Mouse (Mus musculus) hindbrain, embryonic 14.5 days (tissue): ENCODE measurements around the gene Akr1b7. TPM values are rescaled to one million over a fixed set of nuclear protein-coding genes. Genes with fewer than 3 reads are reported as not detected.
"Not testable (repeated sequence)": the region's sequence is repeated elsewhere in the genome, so short reads cannot be mapped to it uniquely, and the experiment has no call there.

Experiments
- ATAC-seq: fragments of 200-750 bp; cut with Nextera tagmentation; 2 replicates; pipeline ENCODE4 v1.8.0; 2017; ENCODE audit warnings: moderate number of reproducible peaks, mild to moderate bottlenecking, moderate TSS enrichment, moderate library complexity; ENCODE audit not compliant: low FRiP score
- DNase-seq: peaks from one replicate; pipeline ENCODE4 v3.0.0-alpha.2; 2015; ENCODE audit warnings: low spot score
- H3K27ac ChIP-seq: fragments of 300-500 bp; sonication (generic); 2 replicates; pipeline ENCODE4 v1.5.1; 2014; ENCODE audit warnings: mild to moderate bottlenecking, moderate library complexity
- H3K27me3 ChIP-seq: fragments of 300-500 bp; sonication (generic); 2 replicates; pipeline ENCODE4 v1.6.1; 2014; ENCODE audit warnings: mild to moderate bottlenecking, low read length, mixed read lengths; ENCODE audit not compliant: control insufficient read depth, insufficient read depth
- H3K36me3 ChIP-seq: fragments of 300-500 bp; sonication (generic); replicated peaks from 2 replicates; pipeline ENCODE4 v1.6.1; 2014; ENCODE audit not compliant: control insufficient read depth, insufficient read depth
- H3K4me1 ChIP-seq: fragments of 300-500 bp; sonication (generic); replicated peaks from 2 replicates; pipeline ENCODE4 v1.6.1; 2014; ENCODE audit warnings: antibody characterized with exemption, low read length, mixed read lengths; ENCODE audit not compliant: control insufficient read depth, insufficient read depth
- H3K4me2 ChIP-seq: fragments of 300-500 bp; sonication (generic); replicated peaks from 2 replicates; pipeline ENCODE4 v1.6.1; 2014; ENCODE audit warnings: mild to moderate bottlenecking, moderate library complexity
- H3K4me3 ChIP-seq: fragments of 300-500 bp; sonication (generic); replicated peaks from 2 replicates; pipeline ENCODE4 v1.5.1; 2014; ENCODE audit warnings: mild to moderate bottlenecking, low read length
- H3K9ac ChIP-seq: fragments of 300-500 bp; sonication (generic); 2 replicates; pipeline ENCODE4 v1.6.1; 2014
- H3K9me3 ChIP-seq: fragments of 300-500 bp; sonication (generic); 2 replicates; pipeline ENCODE4 v1.6.1; 2016; ENCODE audit warnings: low read length; ENCODE audit not compliant: control insufficient read depth
- WGBS: fragments of 180-500 bp; shearing (Covaris S2); extraction: QIAGEN DNeasy Blood & Tissue Kit; methylation state at CpG from one replicate; pipeline ENCODE4 v1.1.7; 2014; 5-methylcytosine and 5-hydroxymethylcytosine counted together
- polyA plus RNA-seq: library from polyadenylated mRNA; unstranded; fragments of >200 nt; fragmentation: Nextera tagmentation; extraction: Ambion mirVana; gene quantifications from 2 replicates; pipeline ENCODE4 v1.2.1, GENCODE M21; 2014

The Akr1b7 gene
- polyA plus RNA-seq, 1 experiment from 2014 or later = not detected

DNA sequence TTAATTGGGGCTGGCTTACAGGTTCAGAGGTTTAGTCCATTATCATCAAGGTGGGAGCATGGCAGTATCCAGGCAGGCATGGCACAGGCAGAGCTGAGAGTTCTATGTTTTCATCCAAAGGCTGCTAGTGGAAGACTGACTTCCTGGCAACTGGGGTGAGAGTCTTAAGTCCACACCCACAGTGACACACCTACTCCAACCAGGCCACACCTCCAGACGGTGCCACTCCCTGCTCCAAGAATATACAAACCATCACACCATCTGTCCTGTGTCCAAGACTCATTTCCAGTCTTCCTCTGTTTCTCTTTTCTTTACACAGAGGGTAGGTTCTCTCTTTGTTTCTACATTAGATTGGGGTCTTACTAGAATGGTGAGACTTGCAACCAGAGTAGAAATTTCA is 1.3 kb downstream of the Akr1b7 start:
- H3K27me3 ChIP-seq, H3K36me3 ChIP-seq, H3K9ac ChIP-seq, DNase-seq, H3K9me3 ChIP-seq, H3K4me3 ChIP-seq, ATAC-seq, H3K27ac ChIP-seq, H3K4me1 ChIP-seq, H3K4me2 ChIP-seq: not testable (repeated sequence)
- 76% methylated on average over 1 of the region's 1 CpGs for WGBS

DNA sequence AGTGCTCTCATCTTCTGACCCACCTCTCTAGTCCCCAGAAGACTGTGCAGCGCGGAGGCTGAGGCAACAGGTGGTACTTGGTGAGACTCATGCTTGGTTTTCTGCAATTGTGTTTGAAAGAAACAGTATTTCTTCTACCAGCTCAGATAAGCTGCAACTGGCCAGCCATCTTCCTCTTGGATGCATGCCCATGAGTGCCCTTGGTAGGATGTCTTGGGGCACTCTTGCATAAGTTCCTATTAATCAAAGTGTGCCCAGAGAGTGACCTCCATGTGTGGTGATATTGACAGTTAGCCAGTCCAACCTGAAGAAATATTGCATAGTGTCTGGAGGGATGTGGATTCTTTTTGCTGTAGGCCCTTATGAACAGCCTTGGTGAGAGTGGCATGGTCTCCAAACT is 4.4 kb downstream of the Akr1b7 start:
- H3K27ac ChIP-seq = no peak overlapping the region
- H3K36me3 ChIP-seq = no peaks in the 10 kb centered on the region
- no peaks in the 10 kb centered on the region for H3K27me3 ChIP-seq
- H3K9me3 ChIP-seq = no peaks in the 10 kb centered on the region
- no peaks in the 10 kb centered on the region for H3K4me1 ChIP-seq
- 95% methylated on average over 2 of the region's 2 CpGs for WGBS
- no peak overlapping the region for H3K4me2 ChIP-seq
- DNase-seq = no peak
- no peak overlapping the region for H3K4me3 ChIP-seq
- H3K9ac ChIP-seq = no peak overlapping the region
- no peak for ATAC-seq

DNA sequence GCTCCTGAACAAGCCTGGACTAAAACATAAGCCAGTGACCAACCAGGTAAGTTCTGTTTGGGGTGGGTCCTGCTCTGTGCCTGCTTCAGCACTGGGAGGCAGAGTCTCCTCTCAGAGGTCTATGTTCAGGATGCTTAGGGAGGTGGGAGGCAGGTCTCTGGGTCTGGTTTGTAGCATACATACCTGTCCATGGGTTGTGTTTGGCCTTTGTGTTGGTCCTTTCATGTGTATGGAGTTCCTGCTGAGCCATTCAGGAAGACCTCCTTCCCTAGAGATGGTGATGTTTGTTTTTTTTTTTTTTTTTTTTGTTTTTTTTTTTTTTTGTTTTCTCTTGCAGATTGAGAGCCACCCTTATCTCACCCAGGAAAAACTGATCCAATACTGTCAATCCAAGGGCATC is 6.9 kb downstream of the Akr1b7 start:
- Histone ChIP-seq H3K4me3 (no peak overlapping the region), H3K4me1 (no peaks in the 10 kb centered on the region), H3K27ac (no peak overlapping the region), H3K4me2 (no peak overlapping the region), H3K27me3 (no peaks in the 10 kb centered on the region), H3K9me3 (no peaks in the 10 kb centered on the region), H3K36me3 (no peaks in the 10 kb centered on the region), H3K9ac (no peak overlapping the region)
- no peak for ATAC-seq
- no peak for DNase-seq

DNA sequence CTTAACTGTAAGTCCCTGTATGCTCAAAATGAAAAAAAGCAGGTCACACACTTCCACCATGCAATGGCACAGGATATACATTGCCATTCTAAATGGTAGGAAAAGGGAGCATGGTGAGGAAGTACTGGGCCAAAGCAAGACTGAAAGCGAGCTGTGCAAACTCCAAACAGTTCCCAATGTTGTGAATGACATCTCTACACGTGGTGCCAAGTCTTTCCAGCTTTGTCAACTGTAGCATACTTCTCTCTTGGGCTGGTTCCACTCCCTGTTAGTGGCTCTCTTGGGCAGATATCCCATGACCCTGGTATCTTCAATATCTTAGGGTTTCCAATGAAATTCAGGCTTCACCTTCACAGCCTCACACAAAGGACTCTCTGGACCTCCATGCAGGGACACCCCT is 26.9 kb downstream of the Akr1b7 start:
- Histone ChIP-seq H3K36me3 (no peaks in the 10 kb centered on the region), H3K4me1 (no peaks in the 10 kb centered on the region), H3K27ac (no peak overlapping the region), H3K27me3 (no peaks in the 10 kb centered on the region), H3K9me3 (no peaks in the 10 kb centered on the region), H3K9ac (no peak overlapping the region), H3K4me3 (no peak overlapping the region), H3K4me2 (no peak overlapping the region)
- no peak for ATAC-seq
- no peak for DNase-seq
- 82% methylated on average over 2 of the region's 2 CpGs for WGBS

DNA sequence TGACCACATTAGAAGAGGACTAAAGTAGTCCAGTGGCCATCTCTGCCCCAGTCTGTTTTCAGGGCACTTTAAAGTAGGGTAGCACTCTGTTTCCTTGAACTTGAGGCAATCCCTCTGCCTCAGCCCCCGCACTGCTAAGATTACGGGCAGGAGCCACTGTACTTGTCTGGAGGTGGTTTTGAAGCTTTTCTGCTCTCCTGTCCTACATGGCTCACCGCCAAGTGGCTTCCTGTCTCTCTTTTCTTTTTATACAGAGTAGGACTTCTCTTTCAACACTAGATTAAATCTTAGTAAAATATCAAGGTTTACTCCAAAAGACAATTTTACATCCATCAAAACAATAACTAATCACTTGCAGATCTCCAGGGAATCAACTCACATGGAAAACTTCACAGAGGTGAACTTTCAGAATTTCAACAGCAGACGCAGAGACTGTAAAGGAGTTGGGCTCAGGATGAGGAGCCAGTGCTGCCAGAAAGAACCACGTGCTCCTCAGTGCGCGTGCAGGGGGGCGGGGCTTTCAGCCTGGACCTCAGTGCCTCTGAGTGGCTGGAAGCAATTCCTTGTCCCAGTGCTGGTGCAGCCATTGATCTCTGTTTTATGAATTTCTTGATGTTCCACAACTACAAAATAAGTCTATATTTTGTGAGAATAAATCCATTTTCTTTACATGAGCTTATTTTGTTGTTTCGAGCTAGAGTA is 29.6 kb downstream of the Akr1b7 start:
- no peak overlapping the region for H3K4me2 ChIP-seq
- no peak overlapping the region for H3K9ac ChIP-seq
- 72% methylated on average over 9 of the region's 9 CpGs for WGBS
- ATAC-seq = no peak
- no peaks in the 10 kb centered on the region for H3K9me3 ChIP-seq
- H3K4me1 ChIP-seq = no peaks in the 10 kb centered on the region
- no peak for DNase-seq
- H3K27ac ChIP-seq = no peak overlapping the region
- no peaks in the 10 kb centered on the region for H3K36me3 ChIP-seq
- no peak overlapping the region for H3K4me3 ChIP-seq
- H3K27me3 ChIP-seq = no peaks in the 10 kb centered on the region

DNA sequence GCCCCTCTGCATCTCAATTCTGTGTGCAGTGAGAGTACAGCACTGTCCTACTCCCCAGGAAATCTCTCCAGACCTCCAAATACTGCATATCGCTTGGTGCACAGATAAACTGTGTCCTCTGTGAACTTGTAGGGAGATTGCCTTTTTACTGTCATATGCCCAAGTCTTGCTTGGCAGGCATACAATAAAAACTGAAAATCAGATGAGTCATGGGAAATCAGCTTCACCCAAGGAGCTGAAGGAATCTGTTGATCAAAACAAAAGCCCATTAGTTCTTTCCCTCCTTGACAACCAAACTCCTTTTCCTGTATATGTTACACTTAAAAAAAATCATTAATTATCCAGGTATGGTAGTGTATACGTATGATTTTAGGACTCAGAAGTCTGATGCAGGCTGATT is 31.7 kb downstream of the Akr1b7 start:
- Histone ChIP-seq H3K9me3 (no peaks in the 10 kb centered on the region), H3K4me3 (no peak overlapping the region), H3K4me1 (no peaks in the 10 kb centered on the region), H3K4me2 (no peak overlapping the region), H3K27me3 (no peaks in the 10 kb centered on the region), H3K36me3 (no peaks in the 10 kb centered on the region), H3K9ac (no peak overlapping the region), H3K27ac (no peak overlapping the region)
- DNase-seq = no peak
- ATAC-seq = no peak
- WGBS = 84% methylated on average over 2 of the region's 2 CpGs

DNA sequence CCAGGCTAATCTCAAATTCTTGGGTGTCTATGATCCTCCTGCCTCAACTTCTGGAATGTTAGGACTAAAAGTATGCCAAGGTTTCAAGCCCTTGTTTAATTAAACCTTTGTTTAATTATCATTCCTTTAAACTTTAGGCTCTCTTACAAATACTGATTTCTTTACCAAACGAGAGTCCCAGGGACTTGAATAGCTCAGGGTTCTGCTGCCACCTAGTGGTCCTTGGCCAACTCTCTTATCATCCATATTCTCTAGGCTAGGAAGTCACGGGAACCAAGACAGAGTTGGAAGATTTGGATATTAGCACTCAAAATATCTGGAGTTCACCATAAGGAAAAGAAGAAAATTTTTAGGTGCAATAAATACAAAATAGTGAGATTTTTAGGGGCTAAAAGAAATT is 35.8 kb downstream of the Akr1b7 start:
- ATAC-seq (no peak), DNase-seq (peak; percentile 86)
- Histone ChIP-seq H3K9ac (no peak overlapping the region), H3K4me3 (no peak overlapping the region), H3K27ac (no peak overlapping the region), H3K4me1 (no peaks in the 10 kb centered on the region), H3K27me3 (no peaks in the 10 kb centered on the region), H3K9me3 (no peaks in the 10 kb centered on the region), H3K36me3 (no peaks in the 10 kb centered on the region), H3K4me2 (no peak overlapping the region)
- 8% methylated on average over 2 of the region's 2 CpGs for WGBS

DNA sequence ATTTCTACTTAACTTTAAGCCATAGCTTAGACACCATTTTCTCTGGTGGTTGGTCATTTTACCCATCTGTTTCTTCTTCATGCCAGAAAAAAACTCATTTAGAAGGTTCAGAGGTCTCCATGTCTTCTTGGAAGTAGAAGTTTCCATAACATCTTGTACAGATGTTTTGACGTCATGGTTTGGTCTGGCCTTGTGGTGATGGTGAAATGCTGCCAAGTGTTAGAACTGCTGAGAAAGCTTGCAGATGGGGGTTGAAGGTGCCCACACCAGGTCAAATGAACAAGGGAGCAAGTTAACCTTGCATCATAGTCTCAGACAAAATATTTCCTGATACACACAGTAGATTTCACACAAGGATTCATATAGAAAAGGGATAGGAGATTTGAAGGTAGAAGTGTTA is 36.6 kb downstream of the Akr1b7 start:
- Histone ChIP-seq H3K27ac (no peak overlapping the region), H3K4me1 (no peaks in the 10 kb centered on the region), H3K9me3 (no peaks in the 10 kb centered on the region), H3K27me3 (no peaks in the 10 kb centered on the region), H3K4me3 (no peak overlapping the region), H3K4me2 (no peak overlapping the region), H3K9ac (no peak overlapping the region), H3K36me3 (no peaks in the 10 kb centered on the region)
- ATAC-seq (no peak), DNase-seq (no peak)
- WGBS = 88% methylated on average over 1 of the region's 1 CpGs

DNA sequence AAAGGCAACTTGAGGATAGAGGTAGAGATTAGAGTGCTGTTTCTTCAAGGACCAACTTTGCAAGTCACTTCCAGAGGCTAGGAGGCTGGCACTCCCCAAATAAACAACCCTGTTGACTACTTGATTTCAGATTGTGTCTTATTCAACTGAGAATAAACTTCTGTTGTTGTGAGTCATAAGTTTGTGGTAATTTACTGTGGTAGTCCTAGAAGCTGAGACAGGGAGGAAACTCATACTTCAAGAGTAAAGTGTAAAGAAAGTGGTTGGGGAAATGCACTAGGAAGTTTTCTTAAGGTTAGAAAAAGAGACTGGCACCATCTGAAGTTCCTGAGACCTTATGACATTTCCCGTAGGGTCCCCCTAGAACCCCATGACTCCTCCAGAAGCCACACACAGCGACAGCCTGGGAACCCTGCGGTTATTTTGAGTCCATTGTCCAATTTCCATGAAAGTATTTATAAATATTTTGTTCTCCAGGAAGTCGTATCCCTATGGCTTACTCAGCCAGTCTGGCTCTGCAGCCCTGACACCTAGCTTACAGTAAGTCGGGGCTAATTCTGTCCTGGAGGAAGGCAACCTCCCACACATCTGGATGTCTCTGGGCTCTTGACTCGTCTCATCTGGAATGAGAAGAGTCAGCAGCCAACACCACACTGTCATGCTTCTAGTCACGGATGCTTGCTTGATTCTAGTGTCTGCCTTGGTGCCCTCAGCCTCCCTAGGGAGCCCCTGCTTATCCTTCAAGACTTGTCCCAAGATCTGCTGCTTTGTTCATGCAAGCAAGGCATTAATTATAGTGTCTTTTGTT is 41.0 kb downstream of the Akr1b7 start:
- DNase-seq = no peak
- 80% methylated on average over 7 of the region's 7 CpGs for WGBS

More for the DNA sequence above, 41.0 kb downstream of the Akr1b7 start:
- no peak overlapping the region for H3K4me3 ChIP-seq
- no peaks in the 10 kb centered on the region for H3K9me3 ChIP-seq
- no peak overlapping the region for H3K27ac ChIP-seq
- H3K4me2 ChIP-seq = no peak overlapping the region
- no peak for ATAC-seq
- H3K27me3 ChIP-seq = no peaks in the 10 kb centered on the region
- H3K36me3 ChIP-seq = no peaks in the 10 kb centered on the region
- no peak overlapping the region for H3K9ac ChIP-seq
- H3K4me1 ChIP-seq = no peaks in the 10 kb centered on the region
